Mouse (Mus musculus): Measurements from ENCODE around the gene Enc1. TPM values are rescaled to one million over a fixed set of nuclear protein-coding genes. Genes with fewer than 3 reads are reported as not detected.

Enc1 gene
- polyA plus RNA-seq, 1 experiment = 4.4 TPM

DNA sequence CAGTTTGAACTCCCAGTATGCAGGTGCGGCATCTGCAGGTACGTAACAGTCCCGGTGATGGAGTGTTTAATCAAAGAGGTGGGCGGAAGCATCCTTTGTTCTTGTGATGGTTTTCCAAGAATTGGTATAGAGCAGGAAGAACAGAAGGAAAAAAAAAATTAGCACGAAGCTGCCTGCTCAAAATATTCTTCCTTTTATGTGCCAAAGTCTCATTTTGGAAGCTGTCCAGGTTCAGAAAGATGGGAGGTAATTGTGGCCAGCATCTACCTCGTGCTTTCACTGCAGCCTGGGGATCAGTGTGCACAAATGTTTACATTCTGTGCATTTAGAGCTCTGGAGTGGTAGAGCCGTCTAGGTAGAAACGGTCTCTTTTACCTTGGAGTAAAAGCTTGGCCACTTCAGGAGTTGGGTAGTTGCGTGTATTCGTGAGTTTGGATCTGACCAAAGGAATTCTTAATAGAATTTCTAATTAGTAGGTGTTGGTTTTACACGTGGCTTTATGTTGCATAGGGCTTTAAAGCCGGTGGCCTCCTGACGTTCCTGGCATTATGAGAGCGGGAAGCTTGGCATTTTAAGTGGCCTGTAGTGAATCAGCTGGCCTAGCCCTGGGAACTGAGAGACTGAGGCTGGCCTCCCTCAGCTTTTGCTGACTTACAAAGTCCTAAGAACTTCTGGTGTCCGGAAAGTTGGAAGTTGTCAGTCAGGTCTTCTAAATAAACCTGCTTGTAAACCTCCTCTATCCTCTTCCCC, 3.2 kb downstream of the Enc1 start:
- Histone ChIP-seq H3K4me3 (ENCODE audit: extremely low read depth, insufficient read depth, insufficient read length) (no peak overlapping the region), H3K27me3 (ENCODE audit: control insufficient read depth, insufficient read depth, low read length) (no peaks in the 10 kb centered on the region), H3K4me1 (ENCODE audit: control insufficient read depth, insufficient read depth, insufficient read length) (peaks cover 6% of the 10 kb centered on the region; the same call in 1 of the 2 replicates), H3K36me3 (ENCODE audit: control insufficient read depth, insufficient read depth, low read length) (peaks cover 7% of the 10 kb centered on the region), H3K27ac (ENCODE audit: insufficient read depth, low read length) (no peak overlapping the region)
- WGBS = 73% methylated on average over 15 of the region's 15 CpGs
- no peak for TF ChIP-seq CTCF (IDR thresholded peaks at IDR 0.05; ENCODE audit: extremely low read depth, insufficient read depth, insufficient read length, insufficient replicate concordance)
- no peak for TF ChIP-seq POLR2A (IDR thresholded peaks at IDR 0.05; ENCODE audit: low read depth, low read length)
- no peak for DNase-seq (ENCODE audit: low read depth in 1 of 2, low spot score in 2 of 2)

DNA sequence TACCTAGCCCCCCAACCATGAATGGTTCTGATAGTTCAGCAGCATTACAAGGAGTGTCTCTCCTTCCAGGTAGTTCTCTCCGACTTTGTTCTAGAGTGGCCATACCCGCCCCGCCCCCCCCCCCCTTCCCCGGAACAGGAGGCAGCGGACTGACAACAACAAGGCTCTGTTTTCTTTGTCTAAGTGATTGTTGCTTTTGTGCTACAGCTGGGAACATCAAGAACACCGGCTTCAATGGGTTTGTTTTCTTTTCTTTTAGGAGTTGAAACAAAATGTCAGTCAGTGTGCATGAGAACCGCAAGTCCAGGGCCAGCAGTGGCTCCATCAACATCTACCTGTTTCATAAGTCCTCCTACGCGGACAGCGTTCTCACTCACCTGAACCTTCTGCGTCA, 3.8 kb downstream of the Enc1 start:
- no peak for TF ChIP-seq CTCF (IDR thresholded peaks at IDR 0.05; ENCODE audit: extremely low read depth, insufficient read depth, insufficient read length, insufficient replicate concordance)
- TF ChIP-seq POLR2A (IDR thresholded peaks at IDR 0.05; ENCODE audit: low read depth, low read length) = no peak
- Histone ChIP-seq H3K4me3 (ENCODE audit: extremely low read depth, insufficient read depth, insufficient read length) (no peak overlapping the region), H3K4me1 (ENCODE audit: control insufficient read depth, insufficient read depth, insufficient read length) (peaks cover 9% of the 10 kb centered on the region; the same call in 1 of the 2 replicates), H3K36me3 (ENCODE audit: control insufficient read depth, insufficient read depth, low read length) (peaks cover 7% of the 10 kb centered on the region), H3K27me3 (ENCODE audit: control insufficient read depth, insufficient read depth, low read length) (no peaks in the 10 kb centered on the region), H3K27ac (ENCODE audit: insufficient read depth, low read length) (no peak overlapping the region)
- DNase-seq (ENCODE audit: low read depth in 1 of 2, low spot score in 2 of 2) = no peak
- WGBS = 84% methylated on average over 11 of the region's 11 CpGs

DNA sequence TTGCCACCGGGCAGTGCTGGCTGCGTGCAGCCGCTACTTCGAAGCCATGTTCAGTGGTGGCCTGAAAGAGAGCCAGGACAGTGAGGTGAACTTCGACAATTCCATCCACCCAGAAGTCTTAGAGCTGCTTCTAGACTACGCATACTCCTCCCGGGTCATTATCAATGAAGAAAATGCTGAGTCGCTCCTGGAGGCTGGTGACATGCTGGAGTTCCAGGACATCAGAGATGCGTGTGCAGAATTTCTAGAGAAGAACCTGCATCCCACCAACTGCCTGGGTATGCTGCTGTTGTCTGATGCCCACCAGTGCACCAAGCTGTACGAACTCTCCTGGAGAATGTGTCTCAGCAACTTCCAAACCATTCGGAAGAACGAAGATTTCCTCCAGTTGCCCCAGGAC, 4.3 kb downstream of the Enc1 start:
- TF ChIP-seq CTCF (IDR thresholded peaks at IDR 0.05; ENCODE audit: extremely low read depth, insufficient read depth, insufficient read length, insufficient replicate concordance) = no peak
- no peak for TF ChIP-seq POLR2A (IDR thresholded peaks at IDR 0.05; ENCODE audit: low read depth, low read length)
- DNase-seq (ENCODE audit: low read depth in 1 of 2, low spot score in 2 of 2) = no peak
- 90% methylated on average over 12 of the region's 12 CpGs for WGBS
- Histone ChIP-seq H3K27me3 (ENCODE audit: control insufficient read depth, insufficient read depth, low read length) (no peaks in the 10 kb centered on the region), H3K27ac (ENCODE audit: insufficient read depth, low read length) (no peak overlapping the region), H3K4me1 (ENCODE audit: control insufficient read depth, insufficient read depth, insufficient read length) (peaks cover 9% of the 10 kb centered on the region; the same call in 1 of the 2 replicates), H3K4me3 (ENCODE audit: extremely low read depth, insufficient read depth, insufficient read length) (no peak overlapping the region), H3K36me3 (ENCODE audit: control insufficient read depth, insufficient read depth, low read length) (peaks cover 7% of the 10 kb centered on the region)

DNA sequence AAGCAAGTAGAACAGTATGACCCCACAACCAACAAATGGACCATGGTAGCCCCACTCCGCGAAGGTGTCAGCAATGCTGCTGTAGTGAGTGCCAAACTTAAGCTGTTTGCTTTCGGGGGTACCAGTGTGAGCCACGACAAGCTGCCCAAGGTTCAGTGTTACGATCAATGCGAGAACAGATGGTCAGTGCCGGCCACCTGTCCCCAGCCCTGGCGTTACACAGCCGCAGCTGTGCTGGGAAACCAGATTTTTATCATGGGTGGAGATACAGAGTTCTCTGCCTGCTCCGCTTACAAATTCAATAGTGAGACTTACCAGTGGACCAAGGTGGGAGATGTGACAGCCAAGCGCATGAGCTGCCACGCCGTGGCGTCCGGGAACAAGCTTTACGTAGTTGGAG, 5.3 kb downstream of the Enc1 start:
- 96% methylated on average over 16 of the region's 16 CpGs for WGBS

DNA sequence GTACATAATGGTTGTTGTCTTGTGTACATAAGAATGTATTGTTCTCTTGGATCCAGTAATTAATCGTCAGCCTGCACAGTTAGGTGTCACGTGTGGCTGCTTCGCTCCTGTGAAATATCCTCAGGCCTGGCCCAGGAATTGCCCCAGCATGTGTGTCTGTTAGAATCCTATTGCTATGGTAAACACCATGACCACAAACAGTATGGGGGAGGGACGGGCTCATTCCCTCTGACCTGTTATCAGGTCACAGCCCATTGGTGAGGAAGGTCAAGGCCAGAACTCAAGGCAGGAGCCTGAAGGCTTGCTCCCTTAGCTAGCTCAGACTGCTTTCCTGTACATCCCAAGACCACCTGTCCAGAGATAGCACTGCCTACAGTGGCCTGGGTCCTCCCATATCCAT, 6.8 kb downstream of the Enc1 start:
- Histone ChIP-seq H3K27ac (ENCODE audit: insufficient read depth, low read length) (no peak overlapping the region), H3K27me3 (ENCODE audit: control insufficient read depth, insufficient read depth, low read length) (no peaks in the 10 kb centered on the region), H3K36me3 (ENCODE audit: control insufficient read depth, insufficient read depth, low read length) (peaks cover 7% of the 10 kb centered on the region), H3K4me1 (ENCODE audit: control insufficient read depth, insufficient read depth, insufficient read length) (peaks cover 9% of the 10 kb centered on the region; the same call in 1 of the 2 replicates), H3K4me3 (ENCODE audit: extremely low read depth, insufficient read depth, insufficient read length) (no peak overlapping the region)
- TF ChIP-seq CTCF (IDR thresholded peaks at IDR 0.05; ENCODE audit: extremely low read depth, insufficient read depth, insufficient read length, insufficient replicate concordance) = no peak
- TF ChIP-seq POLR2A (IDR thresholded peaks at IDR 0.05; ENCODE audit: low read depth, low read length) = no peak
- DNase-seq (ENCODE audit: low read depth in 1 of 2, low spot score in 2 of 2) = no peak
- WGBS = 94% methylated on average over 4 of the region's 4 CpGs

More for the DNA sequence above, 5.3 kb downstream of the Enc1 start:
- peaks cover 9% of the 10 kb centered on the region; the same call in 1 of the 2 replicates for H3K4me1 ChIP-seq (ENCODE audit: control insufficient read depth, insufficient read depth, insufficient read length)
- H3K27ac ChIP-seq (ENCODE audit: insufficient read depth, low read length) = no peak overlapping the region
- no peak for DNase-seq (ENCODE audit: low read depth in 1 of 2, low spot score in 2 of 2)
- H3K4me3 ChIP-seq (ENCODE audit: extremely low read depth, insufficient read depth, insufficient read length) = no peak overlapping the region
- peaks cover 7% of the 10 kb centered on the region for H3K36me3 ChIP-seq (ENCODE audit: control insufficient read depth, insufficient read depth, low read length)
- H3K27me3 ChIP-seq (ENCODE audit: control insufficient read depth, insufficient read depth, low read length) = no peaks in the 10 kb centered on the region
- TF ChIP-seq POLR2A (IDR thresholded peaks at IDR 0.05; ENCODE audit: low read depth, low read length) (no peak), CTCF (IDR thresholded peaks at IDR 0.05; ENCODE audit: extremely low read depth, insufficient read depth, insufficient read length, insufficient replicate concordance) (no peak)

DNA sequence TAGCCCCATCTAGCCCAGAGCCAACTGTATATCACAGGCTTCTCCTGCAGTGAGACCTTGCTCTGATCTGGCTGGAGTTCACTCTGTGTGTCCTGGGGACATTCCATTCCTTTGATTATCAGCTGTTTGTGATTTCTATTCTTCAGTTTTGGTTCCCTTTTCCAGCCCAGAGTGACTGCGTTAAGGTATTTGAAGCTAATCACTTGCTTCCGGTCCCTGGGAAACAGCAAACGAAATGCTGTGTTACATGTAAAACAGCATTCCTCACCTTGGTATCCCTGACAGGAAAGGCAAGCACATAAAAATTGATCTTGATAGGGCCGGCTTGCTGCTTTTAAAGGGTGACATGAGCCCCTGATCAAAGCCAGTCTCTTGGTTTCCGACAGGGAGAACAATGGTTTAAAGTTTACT, 8.2 kb downstream of the Enc1 start:
- H3K27ac ChIP-seq (ENCODE audit: insufficient read depth, low read length) = peak overlapping the region; percentile 63
- H3K36me3 ChIP-seq (ENCODE audit: control insufficient read depth, insufficient read depth, low read length) = peaks cover 7% of the 10 kb centered on the region
- H3K4me3 ChIP-seq (ENCODE audit: extremely low read depth, insufficient read depth, insufficient read length) = no peak overlapping the region
- no peaks in the 10 kb centered on the region for H3K27me3 ChIP-seq (ENCODE audit: control insufficient read depth, insufficient read depth, low read length)
- 64% methylated on average over 5 of the region's 5 CpGs for WGBS
- DNase-seq (ENCODE audit: low read depth in 1 of 2, low spot score in 2 of 2) = no peak
- peaks cover 9% of the 10 kb centered on the region; the same call in 1 of the 2 replicates for H3K4me1 ChIP-seq (ENCODE audit: control insufficient read depth, insufficient read depth, insufficient read length)
- TF ChIP-seq CTCF (IDR thresholded peaks at IDR 0.05; ENCODE audit: extremely low read depth, insufficient read depth, insufficient read length, insufficient replicate concordance) = no peak
- TF ChIP-seq POLR2A (IDR thresholded peaks at IDR 0.05; ENCODE audit: low read depth, low read length) = no peak

GRCm38 (mm10) chr13:97249507-97250078, 8.7 kb downstream of the Enc1 start:
- no peak for DNase-seq (ENCODE audit: low read depth in 1 of 2, low spot score in 2 of 2)
- Histone ChIP-seq H3K27me3 (ENCODE audit: control insufficient read depth, insufficient read depth, low read length) (no peaks in the 10 kb centered on the region), H3K4me1 (ENCODE audit: control insufficient read depth, insufficient read depth, insufficient read length) (peaks cover 9% of the 10 kb centered on the region; the same call in 1 of the 2 replicates), H3K27ac (ENCODE audit: insufficient read depth, low read length) (peak overlapping the region; percentile 63), H3K36me3 (ENCODE audit: control insufficient read depth, insufficient read depth, low read length) (peaks cover 7% of the 10 kb centered on the region), H3K4me3 (ENCODE audit: extremely low read depth, insufficient read depth, insufficient read length) (no peak overlapping the region)
- TF ChIP-seq POLR2A (IDR thresholded peaks at IDR 0.05; ENCODE audit: low read depth, low read length) (no peak), CTCF (IDR thresholded peaks at IDR 0.05; ENCODE audit: extremely low read depth, insufficient read depth, insufficient read length, insufficient replicate concordance) (no peak)
- WGBS = 79% methylated on average over 5 of the region's 5 CpGs

Measured in spleen, adult 2 months (tissue).